Mouse (Mus musculus): Measurements from ENCODE around the gene Ankrd24. TPM values are rescaled to one million over a fixed set of nuclear protein-coding genes. Genes with fewer than 3 reads are reported as not detected.
"Not testable (repeated sequence)": the region's sequence is repeated elsewhere in the genome, so short reads cannot be mapped to it uniquely, and the experiment has no call there.

Ankrd24 gene
- polyA plus RNA-seq, 1 experiment, result 130 TPM

- DNase-seq, result peak; percentile 91 to 92
- not testable (repeated sequence) for H3K27me3 ChIP-seq (ENCODE audit: control insufficient read depth, insufficient read depth, low read length); H3K4me1 ChIP-seq (ENCODE audit: control insufficient read depth, insufficient read depth, low read length)
- Histone ChIP-seq H3K4me3 (replicated peaks; ENCODE audit: insufficient read depth, low read depth, low read length) (peak within 1 kb of the TSS; percentile 72), H3K27ac (ENCODE audit: insufficient read depth, low read length) (peak within 1 kb of the TSS; percentile 78)
- TF ChIP-seq POLR2A (IDR thresholded peaks at IDR 0.05; ENCODE audit: borderline replicate concordance, insufficient read depth, low read length), result peak; percentile 60; the same call in 1 of the 2 replicates
- WGBS, result 2% methylated on average over 31 of the region's 52 CpGs
Observed at GRCm38 (mm10) chr10:81648803-81649775, 20.7 kb downstream of the Ankrd24 start, which contains the start of gene Gm10778. Gm10778 (plus strand) TSS chr10:81649059.

GRCm38 (mm10) chr10:81655178-81655577 is 26.8 kb downstream of the Ankrd24 start:
- 97% methylated on average over 10 of the region's 10 CpGs for WGBS
- no peak for TF ChIP-seq CTCF (IDR thresholded peaks at IDR 0.05; ENCODE audit: borderline replicate concordance, insufficient read depth, low read depth, low read length)
- no peak for TF ChIP-seq POLR2A (IDR thresholded peaks at IDR 0.05; ENCODE audit: borderline replicate concordance, insufficient read depth, low read length)
- DNase-seq, result peak; percentile 1 to 4
- Histone ChIP-seq H3K27me3 (ENCODE audit: control insufficient read depth, insufficient read depth, low read length) (no peaks in the 10 kb centered on the region), H3K4me1 (ENCODE audit: control insufficient read depth, insufficient read depth, low read length) (no peaks in the 10 kb centered on the region; the same call in 1 of the 2 replicates), H3K27ac (ENCODE audit: insufficient read depth, low read length) (no peak overlapping the region), H3K4me3 (replicated peaks; ENCODE audit: insufficient read depth, low read depth, low read length) (no peak overlapping the region)

GRCm38 (mm10) chr10:81656174-81656573 is 27.8 kb downstream of the Ankrd24 start:
- DNase-seq, result no peak
- WGBS, result 99% methylated on average over 2 of the region's 2 CpGs
- no peaks in the 10 kb centered on the region for H3K27me3 ChIP-seq (ENCODE audit: control insufficient read depth, insufficient read depth, low read length)
- no peak overlapping the region for H3K4me3 ChIP-seq (replicated peaks; ENCODE audit: insufficient read depth, low read depth, low read length)
- no peaks in the 10 kb centered on the region for H3K4me1 ChIP-seq (ENCODE audit: control insufficient read depth, insufficient read depth, low read length)
- TF ChIP-seq POLR2A (IDR thresholded peaks at IDR 0.05; ENCODE audit: borderline replicate concordance, insufficient read depth, low read length), result no peak
- TF ChIP-seq CTCF (IDR thresholded peaks at IDR 0.05; ENCODE audit: borderline replicate concordance, insufficient read depth, low read depth, low read length), result no peak
- no peak overlapping the region for H3K27ac ChIP-seq (ENCODE audit: insufficient read depth, low read length)

- not testable (repeated sequence) for H3K27me3 ChIP-seq (ENCODE audit: control insufficient read depth, insufficient read depth, low read length); H3K27ac ChIP-seq (ENCODE audit: insufficient read depth, low read length); H3K4me1 ChIP-seq (ENCODE audit: control insufficient read depth, insufficient read depth, low read length); DNase-seq; H3K4me3 ChIP-seq (replicated peaks; ENCODE audit: insufficient read depth, low read depth, low read length)
- no CpG with 5 or more reads among the region's 18 CpGs for WGBS
Observed at GRCm38 (mm10) chr10:81687114-81687513, 58.8 kb downstream of the Ankrd24 start.

Other genes with a start within 250 kb of the Ankrd24 start
- gene Dohh, start 244.1 kb upstream of the Ankrd24 start, polyA plus RNA-seq (2012; rRNA removed), result 87.7 and 93.1 TPM in 2 replicates
- gene Gm48551, start 244.1 kb upstream of the Ankrd24 start, polyA plus RNA-seq (2012; rRNA removed), result 10.2 and 10.8 TPM in 2 replicates
- gene Gm48552, start 239.5 kb upstream of the Ankrd24 start, polyA plus RNA-seq (2012; rRNA removed), result 10.7 and 13.8 TPM in 2 replicates
- gene Smim24, start 235.5 kb upstream of the Ankrd24 start, polyA plus RNA-seq (2012; rRNA removed), result 1.2 and 1.7 TPM in 2 replicates
- 103 and 108 TPM in 2 replicates for gene Nfic, start 172.9 kb upstream of the Ankrd24 start, polyA plus RNA-seq (2012; rRNA removed)
- 57.3 and 60.6 TPM in 2 replicates for gene Celf5, start 145.8 kb upstream of the Ankrd24 start, polyA plus RNA-seq (2012; rRNA removed)
- 112 and 116 TPM in 2 replicates for gene Ncln, start 132.1 kb upstream of the Ankrd24 start, polyA plus RNA-seq (2012; rRNA removed)
- 0.67 and 1.1 TPM in 2 replicates for gene S1pr4, start 128.4 kb upstream of the Ankrd24 start, polyA plus RNA-seq (2012; rRNA removed)
- gene Gna15, start 104.3 kb upstream of the Ankrd24 start, polyA plus RNA-seq (2012; rRNA removed), result 1.3 and 1.4 TPM in 2 replicates
- 105 and 107 TPM in 2 replicates for gene Gna11, start 83.3 kb upstream of the Ankrd24 start, polyA plus RNA-seq (2012; rRNA removed)
- 1,117 and 1,168 TPM in 2 replicates for gene Aes, start 69.1 kb upstream of the Ankrd24 start, polyA plus RNA-seq (2012; rRNA removed)
- gene Tle2, start 54.0 kb upstream of the Ankrd24 start, polyA plus RNA-seq (2012; rRNA removed), result 282 and 321 TPM in 2 replicates
- 8.7 and 9.6 TPM in 2 replicates for gene Tle6, start 27.5 kb upstream of the Ankrd24 start, polyA plus RNA-seq (2012; rRNA removed)
- gene BC025920, start 22.3 kb upstream of the Ankrd24 start, polyA plus RNA-seq (2012; rRNA removed), result 3.6 and 3.7 TPM in 2 replicates
- 35.4 and 38.5 TPM in 2 replicates for gene Sirt6, start 743 bp upstream of the Ankrd24 start, polyA plus RNA-seq (2012; rRNA removed)
- 3.8 and 4.2 TPM in 2 replicates for gene Gm10778, start 20.5 kb downstream of the Ankrd24 start, polyA plus RNA-seq (2012; rRNA removed)
- gene Zfp433, start 76.3 kb downstream of the Ankrd24 start, polyA plus RNA-seq (2012; rRNA removed), result 4.9 and 6.6 TPM in 2 replicates
- gene Gm3055, start 142.6 kb downstream of the Ankrd24 start, polyA plus RNA-seq (2012; rRNA removed), result 9.7 and 11.5 TPM in 2 replicates
- gene Gm4767, start 183.6 kb downstream of the Ankrd24 start, polyA plus RNA-seq (2012; rRNA removed), result 0.78 and 0.79 TPM in 2 replicates
- 5.7 and 6.1 TPM in 2 replicates for gene Gm32687, start 235.4 kb downstream of the Ankrd24 start, polyA plus RNA-seq (2012; rRNA removed)

All from cerebellum, adult 2 months (tissue).